Mouse (Mus musculus) embryonic fibroblast, embryonic 13.5 days (primary cell): ENCODE measurements around the gene Gm20388. TPM values are rescaled to one million over a fixed set of nuclear protein-coding genes. Genes with fewer than 3 reads are reported as not detected.

Source experiments
- H3K27ac ChIP-seq: 2 replicates; pipeline ENCODE4 v1.5.1; 2012; ENCODE audit warnings: low read length, control low read depth, inconsistent platforms; ENCODE audit not compliant: insufficient read depth
- H3K4me1 ChIP-seq: 2 replicates; pipeline ENCODE4 v1.6.1; 2011; ENCODE audit warnings: low read length; ENCODE audit not compliant: control insufficient read depth, insufficient read depth
- H3K4me3 ChIP-seq: 2 replicates; pipeline ENCODE4 v1.5.1; 2011; ENCODE audit warnings: mild to moderate bottlenecking, control low read depth, low read length; ENCODE audit not compliant: insufficient read depth
- CTCF ChIP-seq: IDR thresholded peaks from 2 replicates; pipeline ENCODE4 v1.5.1; 2011; ENCODE audit warnings: mild to moderate bottlenecking, control low read depth, low read length, moderate library complexity, borderline replicate concordance; ENCODE audit not compliant: insufficient read depth
- POLR2A ChIP-seq: IDR thresholded peaks from 2 replicates; pipeline ENCODE4 v1.6.1; 2011; ENCODE audit warnings: low read depth, mild to moderate bottlenecking, control low read depth, low read length, moderate library complexity
- polyA plus RNA-seq: library from polyadenylated mRNA; stranded (reverse); fragments of >200 nt; gene quantifications from 2 replicates; pipeline ENCODE4 v1.2.4, GENCODE M21; 2011; ENCODE audit warnings: low read depth; ENCODE audit not compliant: missing spikeins, insufficient read length

Gene Gm20388
- polyA plus RNA-seq, 1 experiment, result 82.8 TPM

DNA sequence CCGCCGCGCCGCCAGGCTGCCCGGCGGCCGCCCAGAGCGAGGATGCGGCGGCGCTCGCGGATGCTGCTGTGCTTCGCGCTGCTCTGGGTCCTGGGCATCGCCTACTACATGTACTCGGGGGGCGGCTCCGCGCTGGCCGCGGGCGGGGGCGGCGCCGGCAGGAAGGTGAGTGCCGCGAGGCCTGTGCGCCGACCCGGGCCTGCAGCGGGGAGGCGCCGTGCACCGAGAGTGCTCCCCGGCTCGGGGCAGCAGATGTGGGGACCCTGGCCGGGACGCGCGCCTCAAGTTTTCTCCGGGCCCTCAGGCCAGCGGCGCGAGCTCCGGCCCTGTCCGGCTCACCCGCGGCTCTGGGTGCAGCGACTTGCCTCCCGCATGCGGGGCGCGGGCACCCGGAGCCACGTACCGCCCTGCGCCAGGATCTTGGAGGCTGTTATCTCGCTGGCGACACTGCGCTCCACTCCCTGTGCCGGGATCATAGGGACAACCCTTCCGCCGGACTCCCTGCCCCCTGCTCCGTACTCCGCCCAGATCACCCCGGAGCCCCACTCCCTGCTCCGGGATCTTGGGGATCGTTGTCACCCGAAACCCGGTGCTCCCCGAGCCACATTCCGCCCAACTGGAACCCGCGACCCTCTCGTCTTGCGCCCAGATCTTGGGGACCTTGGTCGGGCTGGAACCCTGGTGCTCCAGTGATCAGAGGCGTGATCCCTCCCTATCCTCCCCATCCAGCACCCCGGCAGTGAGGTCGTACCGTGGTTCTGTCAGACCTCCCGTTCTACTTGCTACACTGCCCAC lies 4321.0 kb downstream of the Gm20388 start:
- H3K27ac ChIP-seq, result peak overlapping the region; percentile 41
- peak overlapping the region; percentile 73 for H3K4me3 ChIP-seq
- TF ChIP-seq CTCF, result no peak
- peak; percentile 72 for TF ChIP-seq POLR2A
- H3K4me1 ChIP-seq, result no peaks in the 10 kb centered on the region

DNA sequence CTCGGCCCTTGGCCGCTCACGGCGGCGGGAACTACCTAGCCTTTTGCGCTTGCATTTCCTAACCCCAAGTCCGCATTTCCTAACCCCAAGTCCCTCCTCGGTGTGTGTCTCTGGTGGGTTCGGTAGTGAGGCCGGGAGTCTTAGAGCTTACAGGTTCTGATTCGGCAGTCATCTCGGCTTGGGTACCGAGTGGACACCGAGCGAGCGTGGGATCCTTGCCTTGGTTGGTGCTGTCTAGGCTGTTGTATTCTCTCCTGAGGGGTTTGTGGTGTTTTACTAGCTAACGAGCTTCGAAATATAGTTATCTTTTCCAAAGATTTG lies 4321.6 kb downstream of the Gm20388 start:
- TF ChIP-seq CTCF (no peak), POLR2A (no peak)
- Histone ChIP-seq H3K4me3 (peak overlapping the region; percentile 73), H3K4me1 (no peaks in the 10 kb centered on the region), H3K27ac (0 out of 2 replicates have a peak overlapping the region, but pooled peaks have one; percentile 10)

DNA sequence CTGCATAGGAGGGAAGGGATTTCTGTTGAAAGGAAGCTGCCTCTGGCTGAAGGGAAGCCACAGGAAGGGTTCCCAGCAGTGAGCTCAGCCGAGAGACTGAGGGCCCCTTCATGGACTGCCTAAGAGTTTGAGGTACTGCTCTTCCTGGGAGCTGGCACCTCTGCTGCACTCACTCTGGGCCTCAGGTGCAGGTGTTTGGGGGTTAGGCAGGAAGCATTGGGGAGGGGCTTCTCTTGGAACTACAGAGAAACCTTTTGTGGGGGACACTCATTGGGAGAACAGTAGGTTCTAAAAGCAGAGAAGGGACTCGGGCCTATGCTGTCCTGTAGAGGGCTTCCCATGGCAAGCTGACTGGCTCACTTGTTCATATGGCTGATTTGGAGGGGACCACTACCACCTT lies 4323.9 kb downstream of the Gm20388 start:
- no peak for TF ChIP-seq POLR2A
- no peak for TF ChIP-seq CTCF
- Histone ChIP-seq H3K27ac (no peak overlapping the region), H3K4me3 (no peak overlapping the region), H3K4me1 (no peaks in the 10 kb centered on the region)

DNA sequence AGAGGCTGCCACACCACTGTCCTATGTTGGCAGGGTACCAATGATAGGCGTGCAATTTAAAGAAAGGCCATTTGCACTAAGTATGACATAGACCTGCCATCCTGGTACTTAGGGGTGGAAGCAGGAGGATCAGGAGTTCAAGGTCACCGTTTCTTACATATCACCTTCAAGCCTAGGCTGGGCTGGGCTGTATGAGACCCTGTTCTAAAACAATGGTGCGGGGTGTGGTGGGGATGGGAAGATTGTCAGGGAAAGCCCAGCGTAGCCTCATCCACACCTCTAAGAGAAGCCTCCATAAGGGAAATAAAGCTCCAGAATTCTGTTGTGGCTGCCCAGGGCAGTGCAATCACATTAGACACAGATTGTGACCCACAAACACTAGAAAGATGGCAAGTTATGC lies 4324.9 kb downstream of the Gm20388 start:
- H3K27ac ChIP-seq, result no peak overlapping the region
- H3K4me3 ChIP-seq, result no peak overlapping the region
- TF ChIP-seq CTCF, result no peak
- TF ChIP-seq POLR2A, result no peak
- H3K4me1 ChIP-seq, result peaks cover 1% of the 10 kb centered on the region

DNA sequence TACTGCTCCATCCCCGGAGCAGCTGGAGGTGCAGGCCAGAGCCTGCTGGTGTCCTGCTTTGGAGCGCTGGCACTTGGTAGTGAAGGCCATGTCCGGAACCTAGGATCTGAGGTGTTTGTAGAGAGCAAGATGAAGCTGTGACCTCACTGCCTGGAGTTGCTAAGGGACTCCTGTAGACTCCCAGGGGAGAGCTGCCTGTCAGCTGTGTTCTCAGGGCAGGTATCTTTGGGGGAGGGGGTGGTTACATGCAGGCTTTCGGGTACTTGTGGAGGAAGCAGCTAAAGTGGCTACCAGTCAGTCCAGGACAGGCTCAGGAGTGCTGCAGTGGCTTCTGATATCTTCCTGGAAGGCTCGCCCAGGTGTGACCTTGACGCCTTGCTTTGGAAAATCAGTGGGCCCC lies 4328.7 kb downstream of the Gm20388 start:
- no peak overlapping the region for H3K4me3 ChIP-seq
- TF ChIP-seq POLR2A (no peak), CTCF (no peak)
- no peak overlapping the region for H3K27ac ChIP-seq
- H3K4me1 ChIP-seq, result peaks cover 4% of the 10 kb centered on the region

DNA sequence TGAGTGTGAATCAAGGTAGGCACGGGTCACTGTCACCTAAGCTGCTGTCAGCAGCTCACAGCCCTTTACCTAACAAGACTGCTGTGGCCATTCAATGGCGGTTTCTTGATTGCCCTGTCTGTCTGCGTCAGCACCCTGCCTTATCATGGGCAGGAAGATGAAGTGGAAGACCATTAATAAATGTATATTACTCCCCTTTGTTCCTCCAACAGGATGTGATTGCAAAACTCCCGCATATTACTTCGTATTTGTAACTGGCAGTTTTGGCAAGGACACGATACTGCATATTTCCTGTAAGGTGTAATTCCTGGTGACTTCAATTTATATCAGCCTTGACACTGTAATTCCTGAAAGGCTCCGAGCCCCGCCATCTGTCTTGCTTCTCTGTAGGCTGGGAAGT lies 4330.3 kb downstream of the Gm20388 start:
- TF ChIP-seq POLR2A, result no peak
- Histone ChIP-seq H3K4me3 (no peak overlapping the region), H3K4me1 (peaks cover 4% of the 10 kb centered on the region), H3K27ac (no peak overlapping the region)

DNA sequence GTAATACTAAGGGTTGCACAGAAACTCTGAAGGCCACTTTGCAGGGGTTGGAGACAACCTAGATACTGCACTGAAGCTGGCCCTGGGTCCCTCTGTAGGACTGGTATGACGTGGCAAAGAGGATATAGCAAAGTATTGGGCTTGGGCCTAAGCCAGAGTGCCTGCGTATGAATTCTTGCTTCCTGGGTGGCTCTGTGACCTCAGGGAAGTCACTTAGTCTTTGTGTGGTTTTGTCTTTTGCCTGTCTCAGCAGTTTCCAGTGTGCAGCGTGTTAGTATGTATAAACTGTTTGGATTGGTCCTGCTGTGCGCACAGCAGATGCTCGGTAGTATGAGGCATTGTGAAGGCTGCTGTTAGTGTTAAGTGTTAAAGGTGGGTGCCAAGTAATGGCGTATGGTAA lies 4331.6 kb downstream of the Gm20388 start:
- no peak overlapping the region for H3K27ac ChIP-seq
- peaks cover 4% of the 10 kb centered on the region for H3K4me1 ChIP-seq
- TF ChIP-seq POLR2A (no peak), CTCF (no peak)

DNA sequence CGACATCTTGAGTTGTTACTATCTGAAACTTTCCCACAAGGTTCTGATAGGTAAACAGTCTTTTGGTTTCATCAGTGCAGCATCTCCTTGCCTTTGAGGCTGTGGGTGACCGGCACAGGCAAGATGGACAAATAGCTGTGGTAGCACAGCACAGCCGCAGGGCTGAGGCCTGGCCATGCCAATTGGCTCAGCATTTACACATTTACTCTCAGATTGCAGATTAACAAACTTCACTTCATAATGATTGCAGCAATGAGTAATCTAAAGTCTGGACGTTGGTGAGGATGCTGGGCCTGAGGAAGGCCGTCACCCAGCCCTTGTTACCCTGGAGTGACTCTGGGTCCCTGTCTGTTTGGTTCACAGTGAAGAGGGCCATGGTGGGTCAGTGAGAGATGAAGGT lies 4332.3 kb downstream of the Gm20388 start:
- Histone ChIP-seq H3K27ac (no peak overlapping the region), H3K4me1 (peaks cover 4% of the 10 kb centered on the region), H3K4me3 (no peak overlapping the region)
- no peak for TF ChIP-seq CTCF
- no peak for TF ChIP-seq POLR2A

More for the DNA sequence above, 4331.6 kb downstream of the Gm20388 start:
- H3K4me3 ChIP-seq, result no peak overlapping the region

DNA sequence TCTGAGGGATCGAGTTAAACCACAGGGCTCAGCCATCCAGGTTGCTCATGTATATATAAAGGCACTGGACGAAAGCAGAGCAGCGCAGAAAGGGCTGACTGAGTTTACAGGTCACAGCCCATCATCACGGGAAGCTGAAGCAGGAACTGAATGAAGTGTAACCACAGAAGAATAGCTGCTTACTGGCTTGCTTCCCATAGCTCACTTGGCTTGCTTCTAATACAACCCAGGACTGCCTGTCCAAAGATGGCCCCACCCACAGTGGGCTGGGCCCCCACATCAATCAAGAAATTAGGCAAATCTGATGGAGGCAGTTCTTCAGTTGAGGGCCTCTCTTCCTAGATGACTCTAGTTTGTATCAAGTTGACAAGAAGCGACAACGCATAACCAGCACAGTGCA lies 4336.9 kb downstream of the Gm20388 start:
- no peak overlapping the region for H3K27ac ChIP-seq
- H3K4me3 ChIP-seq, result no peak overlapping the region
- peaks cover 7% of the 10 kb centered on the region; the same call in 1 of the 2 replicates for H3K4me1 ChIP-seq
- no peak for TF ChIP-seq POLR2A
- TF ChIP-seq CTCF, result no peak

DNA sequence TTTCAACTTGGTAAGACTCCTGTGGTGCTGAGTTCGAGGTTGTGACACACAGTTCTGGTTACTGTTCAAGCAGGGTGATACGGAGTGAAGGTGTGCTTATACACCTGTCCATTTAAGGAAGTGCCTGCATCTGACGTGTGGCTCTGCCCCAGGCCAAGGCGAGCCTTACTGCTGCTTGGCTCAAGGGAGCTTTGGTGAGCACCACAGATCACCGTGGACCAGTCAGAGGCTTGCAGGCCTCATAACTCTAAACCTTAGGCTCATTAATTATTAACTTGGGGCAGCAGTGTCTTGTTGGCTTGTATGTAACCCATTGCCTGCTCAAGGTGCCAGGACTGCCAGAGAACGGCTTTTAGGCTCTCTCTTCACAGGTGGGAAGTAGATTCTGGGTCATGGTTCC lies 4338.0 kb downstream of the Gm20388 start:
- Histone ChIP-seq H3K27ac (no peak overlapping the region), H3K4me1 (peaks cover 13% of the 10 kb centered on the region), H3K4me3 (no peak overlapping the region)
- no peak for TF ChIP-seq CTCF
- TF ChIP-seq POLR2A, result no peak
